Mouse (Mus musculus) gastrocnemius, postnatal 36 days (tissue): Measurements from ENCODE around the gene Rgs2. TPM values are rescaled to one million over a fixed set of nuclear protein-coding genes. Genes with fewer than 3 reads are reported as not detected.

Source experiments
- DNase-seq, 2 experiments: peaks; one replicate each; pipeline ENCODE4 v3.0.0; 2022
- intact Hi-C: fragments of 180-260 bp; cut with DNase I; formaldehyde crosslinking; loops from one replicate; pipeline ENCODE4 v1.15.1; 2025
- long read RNA-seq, 2 experiments: library from polyadenylated mRNA; stranded (forward); transcript quantifications; one replicate each; pipeline ENCODE4 v2.0.0; 2021
- total RNA-seq, 2 experiments: library from RNA; stranded (reverse); gene quantifications; 2 replicates each; pipeline ENCODE4 v1.2.3; 2021

Rgs2 gene
- 1 to 10 TPM; 6.9 to 7.9 TPM for total RNA-seq
- long read RNA-seq, experiment 1, partial matches to known transcripts = 0 of 4 reads
- long read RNA-seq, experiment 1, other reads (novel, unspliced or antisense) = 2 of 4 reads
- long read RNA-seq, experiment 2, partial matches to known transcripts = 0 of 2 reads
- long read RNA-seq, experiment 2, other reads (novel, unspliced or antisense) = 2 of 2 reads

DNA sequence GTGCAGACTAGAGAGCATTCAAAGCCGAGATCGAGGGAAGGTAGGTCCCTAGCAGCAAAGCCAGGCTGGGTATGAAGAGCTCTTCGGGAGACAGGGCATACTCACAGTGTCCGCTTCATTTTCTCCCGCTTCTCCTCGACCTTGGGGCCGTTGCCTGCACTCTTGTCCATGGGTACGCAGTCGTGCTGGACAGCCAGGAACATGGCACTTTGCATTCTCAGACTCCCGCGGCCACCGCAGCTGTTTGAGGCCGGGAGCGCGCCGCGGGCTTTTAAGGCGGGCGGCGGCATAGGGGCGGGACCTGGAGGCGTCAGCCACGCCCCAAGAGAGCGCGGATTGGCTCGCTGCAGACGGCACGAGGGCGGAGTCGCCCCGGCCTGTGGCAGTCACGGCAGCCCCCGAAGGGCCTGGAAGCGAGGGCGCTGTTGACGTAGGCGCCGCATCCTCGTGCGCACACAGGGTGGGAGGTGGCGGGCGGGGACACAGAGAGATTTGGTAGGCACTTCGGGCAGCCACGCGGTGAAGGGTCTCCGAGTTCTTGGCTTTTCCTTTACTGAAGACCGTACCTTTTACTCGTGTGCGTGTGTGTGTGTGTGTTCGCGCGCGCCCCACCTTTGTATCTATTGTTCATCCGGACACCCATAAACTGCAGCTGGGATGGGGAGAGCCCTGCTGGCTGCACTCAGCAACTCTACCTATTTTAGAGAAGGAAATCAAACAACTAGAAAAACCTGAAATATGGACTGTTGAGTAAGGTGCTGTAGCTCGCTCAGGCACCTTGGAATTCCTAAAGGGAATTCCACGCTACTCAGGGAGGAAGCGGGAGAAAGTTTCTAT, at the start of gene Rgs2:
TSS of gene Rgs2 (minus strand) at position 258 of the 837 bp plus-strand sequence.
- intact Hi-C loops = no loop called here
- peak; percentile 91 to 94 for DNase-seq

DNA sequence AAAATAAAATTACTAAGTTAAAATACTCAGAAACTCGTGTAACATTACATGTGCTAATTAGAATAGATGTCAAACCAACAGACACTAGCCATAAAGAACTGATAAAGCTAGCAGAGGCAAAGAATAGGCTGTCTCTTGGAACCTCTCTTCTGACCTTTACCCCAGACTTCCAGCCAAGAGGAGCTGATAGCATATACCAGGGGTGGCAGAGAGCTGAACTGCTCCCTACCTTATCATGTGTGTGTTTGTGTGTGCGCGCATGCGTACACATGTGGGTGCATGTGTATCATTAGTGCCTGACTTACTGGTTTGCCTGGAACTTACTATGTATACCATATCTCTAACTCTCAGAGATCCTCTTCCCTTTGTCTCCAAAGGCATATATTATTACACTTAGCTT, 49.4 kb upstream of the Rgs2 start:
- intact Hi-C loops = no loop called here
- no peak for DNase-seq

DNA sequence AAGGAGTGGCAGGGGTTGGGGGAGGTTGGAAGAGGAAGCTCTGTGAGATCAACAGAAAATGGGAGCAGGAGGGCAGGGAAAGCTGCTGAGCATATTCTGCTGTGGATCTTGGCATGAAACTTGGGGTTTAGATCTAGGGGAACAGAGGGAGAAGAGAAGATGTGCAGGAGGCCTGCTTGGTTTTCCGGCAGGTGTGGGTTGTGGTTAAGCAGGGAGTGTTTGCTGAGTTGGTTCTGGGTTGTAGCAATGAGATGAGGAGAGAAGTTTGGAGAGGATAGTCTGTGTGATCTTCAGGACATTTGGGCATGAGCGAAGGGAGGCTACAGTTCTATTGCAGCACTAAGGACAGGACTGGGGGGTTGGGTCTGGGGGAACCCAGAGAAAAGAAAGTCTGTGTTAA, 37.9 kb upstream of the Rgs2 start:
- no peak for DNase-seq
- intact Hi-C loops = no loop called here

DNA sequence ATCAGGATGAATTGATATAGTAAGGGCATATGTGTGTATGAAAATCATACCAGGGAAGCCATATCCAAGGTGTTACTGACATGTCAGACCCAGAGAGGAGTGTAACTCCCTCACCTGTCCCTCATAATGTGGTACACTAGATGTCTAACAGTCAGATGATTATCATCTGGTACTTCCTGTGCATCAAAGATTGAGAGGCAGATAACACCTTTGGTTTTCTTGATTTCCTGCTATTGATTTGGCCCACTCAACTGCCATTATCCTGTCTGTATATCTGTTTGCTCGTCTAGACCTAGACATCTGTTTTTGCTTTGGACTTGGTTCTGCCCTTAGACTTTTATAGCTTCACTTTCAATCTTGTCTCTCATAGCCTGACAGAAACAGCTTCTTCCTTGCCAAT, 29.5 kb upstream of the Rgs2 start:
- DNase-seq = no peak
- intact Hi-C loops = no loop called here

DNA sequence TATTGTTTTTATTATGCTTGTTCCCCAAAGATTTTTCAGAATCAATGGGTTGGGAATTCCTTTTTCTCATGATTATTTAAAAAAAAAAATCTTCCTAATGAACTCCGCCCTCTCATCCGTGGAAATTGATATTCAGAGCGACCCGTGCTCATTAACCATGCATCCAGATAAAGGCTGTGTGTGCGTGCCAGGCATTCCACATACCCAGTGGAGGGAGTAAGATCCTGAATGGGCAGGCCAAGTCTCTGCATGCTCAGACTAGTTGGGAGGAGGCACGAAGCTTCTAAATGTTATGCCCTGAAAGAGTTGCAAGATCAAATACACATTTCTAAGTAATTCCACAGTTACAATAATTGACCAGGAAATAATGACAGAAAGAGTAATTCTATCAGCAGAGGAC, 26.5 kb upstream of the Rgs2 start:
- no peak for DNase-seq
- intact Hi-C loops = no loop called here

DNA sequence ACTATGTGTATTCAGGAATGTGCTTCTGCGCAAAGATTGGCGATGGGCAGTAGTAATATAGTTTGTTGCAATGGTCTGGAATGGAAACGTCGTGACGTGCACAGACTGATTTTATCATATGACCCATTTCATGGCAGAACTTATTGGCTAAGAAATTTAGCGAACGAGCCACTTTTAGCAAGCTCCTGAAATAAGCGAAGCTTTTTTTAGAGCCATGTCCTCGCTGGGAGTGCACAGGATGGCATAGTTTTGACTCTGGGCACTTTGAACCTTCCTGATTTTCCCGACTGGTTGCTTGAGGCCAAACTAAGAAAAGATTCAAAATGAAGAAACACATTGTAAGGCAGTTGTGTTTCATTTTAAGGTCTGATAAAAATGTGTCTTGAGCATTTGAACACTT, 25.7 kb upstream of the Rgs2 start:
- intact Hi-C loops = no loop called here

DNA sequence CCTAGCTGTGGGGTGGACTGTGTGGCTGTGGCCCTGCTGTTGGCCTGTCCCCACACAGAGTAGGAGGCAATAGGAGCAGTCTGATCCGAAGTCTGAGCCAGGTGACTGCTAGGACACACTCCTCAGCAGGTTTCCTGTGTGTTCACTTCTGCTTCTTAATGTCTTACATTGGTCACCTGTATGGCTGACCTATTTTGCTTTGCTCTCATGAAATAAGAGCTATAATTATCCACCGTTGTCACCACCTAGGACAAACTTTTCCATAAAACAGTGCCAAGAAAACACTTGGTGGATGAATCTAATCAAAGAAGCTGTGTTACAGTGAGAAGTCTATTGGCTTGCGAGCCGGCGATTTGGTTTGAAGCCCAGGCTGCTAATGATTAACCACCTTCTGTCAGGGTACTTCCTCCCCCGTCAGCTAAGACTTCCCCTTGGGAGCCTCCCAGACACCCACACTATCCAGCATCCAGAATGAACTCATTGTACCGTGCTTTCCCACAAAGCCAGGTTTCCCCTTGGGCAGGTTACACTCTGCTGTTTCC, 14.5 kb upstream of the Rgs2 start:
- intact Hi-C loops = no loop called here
- DNase-seq = no peak

More for the DNA sequence above, 25.7 kb upstream of the Rgs2 start:
- DNase-seq = no peak

DNA sequence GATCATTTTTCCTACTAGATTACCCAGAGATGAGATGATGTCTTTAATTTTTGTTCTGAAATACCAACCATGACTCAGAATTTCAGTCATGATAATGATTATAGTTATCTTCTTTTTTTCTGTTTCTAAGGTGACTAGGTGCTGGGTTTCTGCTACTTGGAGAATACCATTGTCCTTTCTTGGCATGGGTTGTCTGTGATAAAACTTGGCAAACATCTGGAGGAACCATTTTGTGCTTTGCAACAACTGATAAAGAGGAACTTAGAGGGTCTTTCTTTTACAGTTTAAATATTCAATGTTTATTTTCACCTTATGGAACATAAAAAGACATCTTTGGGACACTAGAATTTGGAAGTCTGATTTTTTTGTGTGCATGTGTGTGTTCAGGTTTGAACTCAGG, 10.0 kb upstream of the Rgs2 start:
- intact Hi-C loops = no loop called here
- DNase-seq = no peak

DNA sequence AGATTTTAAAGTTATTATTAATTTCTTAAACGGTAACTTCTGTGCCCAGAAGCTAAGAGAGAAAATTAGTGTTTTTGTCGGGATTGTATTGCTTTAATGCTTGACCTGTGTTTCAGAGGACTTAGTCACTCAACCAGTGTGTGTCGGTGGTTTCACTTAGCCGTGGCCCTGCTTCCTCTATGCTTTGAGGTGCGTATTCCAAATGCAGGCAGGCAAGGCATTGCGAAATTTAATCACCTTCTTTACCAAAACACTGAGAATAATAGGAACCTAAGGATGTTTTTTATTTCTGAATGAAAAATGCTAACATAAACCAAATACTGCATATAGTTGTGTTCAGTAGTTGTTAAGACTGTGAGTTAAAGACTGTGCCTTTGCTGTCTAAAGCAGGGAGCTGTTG, 3.4 kb upstream of the Rgs2 start:
- intact Hi-C loops = loop anchor here (2.0 kb wide), 1 partner anchor 193 kb away; no protein-coding TSS in a partner anchor
- no peak for DNase-seq

DNA sequence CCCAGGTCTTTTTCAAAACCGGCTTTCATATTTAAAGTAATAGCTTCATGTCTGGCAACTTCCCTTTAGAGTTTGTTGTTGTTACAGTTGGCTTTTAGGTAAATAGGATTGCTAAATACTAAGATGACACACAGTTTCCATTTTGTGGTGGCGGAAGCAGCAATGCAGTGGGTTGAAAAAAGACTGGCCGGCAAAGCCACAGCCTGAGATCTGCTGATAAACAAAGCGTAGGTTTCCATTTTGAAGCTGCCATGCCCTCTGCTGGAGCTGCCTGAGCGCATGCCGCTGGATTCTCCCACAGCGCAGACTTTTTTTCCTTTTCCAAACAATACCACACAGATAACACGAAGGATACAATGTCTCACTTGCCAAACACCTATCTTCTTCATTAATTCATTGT, 2.6 kb upstream of the Rgs2 start:
- peak; percentile 51 to 53 for DNase-seq
- intact Hi-C loops = loop anchor here (2.0 kb wide), 1 partner anchor 192 kb away; no protein-coding TSS in a partner anchor

DNA sequence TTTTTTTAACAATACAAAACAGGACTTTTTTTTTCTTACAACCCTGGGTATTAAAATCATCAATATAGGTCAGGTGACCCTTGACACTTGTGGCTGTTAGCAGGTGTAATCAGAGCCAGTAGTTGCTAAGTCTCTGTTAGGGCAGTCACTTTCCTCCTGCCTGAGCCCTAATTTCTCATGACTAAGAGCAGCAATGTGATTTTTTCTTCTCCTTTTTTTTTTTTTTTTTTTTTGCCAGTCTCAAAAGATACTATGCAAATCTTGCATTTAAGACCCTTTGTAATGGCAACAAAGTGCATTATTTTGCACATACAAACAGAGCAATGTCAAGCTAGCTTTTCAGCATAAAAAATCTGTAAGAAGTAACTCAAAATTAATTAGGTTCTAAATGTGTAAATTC, 1.7 kb upstream of the Rgs2 start:
- intact Hi-C loops = loop anchor here (2.0 kb wide), 1 partner anchor 191 kb away; no protein-coding TSS in a partner anchor
- no peak for DNase-seq

DNA sequence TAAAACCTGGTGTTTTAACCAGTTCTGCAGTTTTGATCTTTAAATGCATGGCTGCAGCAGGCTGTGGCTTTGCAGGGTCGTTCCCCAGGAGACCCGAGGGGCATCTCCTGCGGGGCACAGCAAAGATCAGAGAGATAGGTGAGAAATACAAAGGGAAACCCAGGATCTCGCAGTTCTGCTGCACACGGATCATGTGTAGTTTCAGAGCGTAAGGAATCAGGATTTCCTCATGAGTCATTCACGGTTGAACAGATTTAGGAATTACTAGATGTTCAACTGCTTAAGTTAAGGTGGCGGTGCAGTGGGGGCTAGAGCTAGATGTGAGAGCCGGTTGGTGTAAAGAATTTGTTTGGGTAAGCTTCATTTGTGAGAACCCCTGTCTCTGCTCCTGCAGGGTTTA, 780 bp upstream of the Rgs2 start:
- no peak for DNase-seq
- intact Hi-C loops = no loop called here

DNA sequence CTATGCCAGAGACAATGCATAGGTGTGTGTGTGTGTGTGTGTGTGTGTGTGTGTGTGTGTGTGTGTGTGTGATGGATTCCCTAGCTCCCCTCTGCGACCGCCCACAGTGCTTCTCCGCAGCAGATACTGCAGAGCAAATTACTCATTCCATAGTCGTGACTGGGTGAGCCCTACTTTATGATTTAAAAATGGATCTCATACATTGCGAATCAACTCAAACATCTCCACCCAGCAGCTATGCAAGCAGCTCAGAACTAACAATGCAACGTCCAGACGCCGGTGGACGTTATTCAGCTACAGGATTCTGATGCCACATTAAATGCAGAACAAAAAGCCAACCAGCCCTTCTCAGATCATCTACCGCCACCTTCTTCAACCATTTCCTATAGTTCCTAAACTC, 545 bp downstream of the Rgs2 start:
- intact Hi-C loops = no loop called here
- no peak for DNase-seq

DNA sequence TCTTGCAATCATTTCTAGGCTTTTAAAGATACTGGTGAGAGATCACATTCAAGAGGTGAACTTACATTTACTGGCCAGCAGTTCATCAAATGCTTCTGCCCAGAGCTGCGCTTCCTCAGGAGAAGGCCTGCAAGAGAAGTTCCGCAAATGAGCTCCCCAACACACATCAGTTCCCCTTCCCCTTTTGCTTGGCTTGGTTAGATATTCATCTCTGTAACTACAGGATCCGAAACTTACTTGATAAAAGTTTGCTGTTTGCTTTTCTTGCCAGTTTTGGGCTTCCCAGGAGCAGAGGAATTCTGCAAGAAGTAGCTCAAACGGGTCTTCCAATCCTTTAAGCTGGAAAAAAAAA, 1.3 kb downstream of the Rgs2 start:
- intact Hi-C loops = no loop called here
- DNase-seq = no peak

DNA sequence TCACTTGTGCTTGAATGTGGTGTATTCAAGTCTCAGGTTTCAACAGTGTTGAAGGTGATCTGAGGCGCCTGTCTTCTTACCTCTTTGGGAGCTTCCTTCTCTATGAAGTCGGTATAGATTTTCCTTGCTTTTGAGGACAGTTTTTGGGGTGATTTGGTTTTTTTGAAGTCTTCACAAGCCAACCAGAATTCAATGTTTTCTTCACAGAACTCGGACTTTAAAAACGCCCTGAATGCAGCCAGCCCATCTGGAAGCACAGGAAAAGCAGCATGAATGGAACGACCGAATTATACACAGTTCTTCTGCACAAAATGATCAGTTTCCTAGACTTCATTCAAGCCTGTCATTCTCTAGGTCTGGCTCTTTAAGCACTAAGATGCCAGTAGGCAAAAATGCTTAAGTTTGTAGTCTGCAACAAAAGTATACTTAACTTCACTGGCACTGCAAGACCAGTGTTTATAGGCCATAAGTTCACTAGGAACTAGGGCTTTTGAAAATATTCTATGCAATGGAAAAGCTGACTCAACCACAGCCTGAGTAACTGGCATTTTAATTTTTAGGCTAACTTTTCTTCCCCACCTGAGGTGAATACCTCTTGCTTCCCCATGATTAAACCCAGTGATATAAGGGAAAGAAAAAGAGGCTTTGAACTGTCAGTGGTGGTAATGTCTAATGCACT, 1.8 kb downstream of the Rgs2 start:
- DNase-seq = no peak
- intact Hi-C loops = no loop called here

DNA sequence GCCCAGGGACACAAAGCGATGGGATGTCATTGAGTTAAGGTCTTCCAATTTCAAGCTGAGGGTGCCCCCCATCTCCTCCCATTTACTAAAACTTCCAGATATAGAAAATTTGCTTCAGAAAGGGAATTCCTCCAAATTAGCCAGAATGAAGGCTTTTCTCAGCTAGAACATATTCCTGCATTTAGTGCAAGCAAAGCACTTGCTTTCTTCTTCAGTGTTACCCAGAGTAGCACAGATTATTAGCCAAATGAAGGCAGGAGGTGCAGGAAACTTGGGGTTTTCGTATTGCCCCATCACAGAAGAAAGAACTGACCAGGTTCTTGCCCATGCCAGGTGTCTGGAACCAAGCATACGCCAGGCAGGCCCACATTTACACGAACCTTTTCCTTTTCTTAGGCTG, 3.7 kb downstream of the Rgs2 start:
- intact Hi-C loops = no loop called here
- DNase-seq = no peak

DNA sequence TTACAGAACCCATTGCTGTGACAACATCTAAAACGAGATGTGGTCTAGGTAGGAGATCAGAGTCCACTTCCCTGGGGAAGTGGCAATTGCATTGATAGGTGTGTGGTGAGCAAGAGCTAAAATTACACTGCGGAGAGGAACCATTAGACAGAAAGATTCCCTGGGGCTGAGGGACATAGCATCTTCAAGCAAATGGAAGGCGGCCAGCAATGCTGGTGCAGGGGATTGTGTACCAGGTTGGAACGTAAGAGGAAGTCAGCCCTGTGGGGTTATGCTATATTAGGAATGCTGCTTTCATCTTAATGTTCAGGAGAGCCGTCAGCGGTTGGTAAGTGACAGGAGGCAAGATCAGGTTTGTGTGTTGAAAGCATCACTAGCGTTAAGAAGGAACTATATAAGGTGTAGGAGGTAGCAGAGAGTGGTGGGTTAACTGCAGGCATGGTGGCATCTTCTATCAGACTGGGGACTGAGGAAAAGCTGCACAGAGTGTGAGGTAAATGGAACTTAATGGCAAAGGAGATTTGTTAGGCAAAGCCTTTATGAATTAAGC, 4.5 kb downstream of the Rgs2 start:
- DNase-seq = no peak
- intact Hi-C loops = no loop called here

DNA sequence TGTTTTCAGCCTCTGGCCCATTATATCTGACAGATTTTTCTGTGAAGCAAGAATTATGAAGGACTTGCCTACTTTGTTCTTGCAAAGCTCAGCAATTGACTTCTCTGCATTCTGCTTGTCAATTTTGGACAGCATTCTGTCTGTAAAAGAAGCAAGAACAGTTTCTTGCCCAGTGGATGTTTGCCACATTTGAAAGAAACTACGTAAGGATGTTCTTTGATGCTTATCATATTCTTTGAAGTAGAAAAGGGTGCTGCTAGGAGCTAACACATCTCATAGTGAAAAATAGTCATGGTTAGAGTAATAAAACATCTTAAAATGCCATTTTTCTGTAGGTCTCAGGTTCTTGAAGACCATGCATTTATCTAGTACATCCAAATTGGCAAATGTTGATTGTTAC, 10.9 kb downstream of the Rgs2 start:
- no peak for DNase-seq
- intact Hi-C loops = no loop called here

DNA sequence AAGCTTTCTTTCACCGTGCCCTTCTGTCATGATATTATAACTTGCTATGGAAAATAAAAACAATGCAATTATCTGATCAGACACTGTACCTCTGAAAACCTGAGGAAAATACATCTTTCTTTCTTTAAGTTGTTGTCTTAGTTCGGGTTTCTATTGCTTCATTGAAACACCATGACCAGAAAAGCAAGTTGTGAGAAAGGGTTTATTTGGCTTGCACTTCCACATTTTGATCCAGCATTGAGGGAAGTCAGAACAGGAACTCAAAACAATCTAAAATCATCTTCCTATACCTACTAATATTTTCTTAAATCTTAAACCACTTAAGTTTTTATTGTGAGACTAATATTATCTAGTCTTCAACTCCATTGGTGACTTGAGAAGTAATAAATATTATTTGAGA, 11.4 kb downstream of the Rgs2 start:
- intact Hi-C loops = no loop called here
- DNase-seq = no peak

DNA sequence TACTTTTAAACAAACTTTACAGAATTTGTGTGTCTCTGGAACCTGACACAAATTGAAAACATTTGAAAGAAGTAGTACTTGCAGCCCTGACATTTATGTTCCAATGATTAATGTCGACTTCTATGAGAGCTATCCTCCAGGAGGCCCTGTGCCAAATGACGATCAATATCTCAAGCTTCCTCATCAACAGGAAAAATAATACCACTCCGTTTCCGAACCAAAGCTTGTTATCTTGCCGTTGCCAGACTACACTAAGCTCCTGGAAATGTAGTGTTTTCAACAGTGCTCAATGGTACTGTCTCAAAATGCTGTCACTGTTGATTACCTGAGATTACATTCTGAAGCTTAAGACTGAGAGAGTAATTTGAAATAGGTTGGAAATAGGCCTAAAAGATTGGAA, 13.7 kb downstream of the Rgs2 start:
- intact Hi-C loops = no loop called here

DNA sequence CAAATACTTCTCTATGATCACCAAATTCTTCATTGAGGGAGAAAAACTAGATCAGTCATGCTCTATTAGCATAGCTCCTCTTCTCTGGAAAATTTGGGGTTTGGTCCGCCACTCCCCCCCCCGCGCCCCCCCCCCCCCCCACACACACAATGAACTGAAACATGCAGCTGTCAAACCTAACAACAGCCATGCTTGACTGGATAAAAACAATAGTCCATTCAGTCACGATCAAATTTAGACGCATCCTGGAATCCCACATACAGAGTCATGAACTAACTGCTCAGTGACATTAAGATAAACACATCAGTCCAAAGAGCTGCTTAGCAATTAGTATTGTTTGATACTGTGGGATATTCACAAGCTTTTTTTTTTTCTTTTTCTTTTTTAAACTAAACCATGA, 14.2 kb downstream of the Rgs2 start:
- intact Hi-C loops = no loop called here
- no peak for DNase-seq

More for the DNA sequence above, 13.7 kb downstream of the Rgs2 start:
- DNase-seq = no peak
